Mouse (Mus musculus) urinary bladder, adult 18-20 months (tissue): ENCODE data around the gene Mrpl4.
"Not testable (repeated sequence)": the region's sequence is repeated elsewhere in the genome, so short reads cannot be mapped to it uniquely, and the experiment has no call there.

ENCODE experiments used
- DNase-seq, 2 experiments: peaks; one replicate each; pipeline ENCODE4 v3.0.0; 2022; ENCODE audit warnings: low spot score in 2 of 2, mixed read lengths in 2 of 2

Mrpl4 gene

DNA sequence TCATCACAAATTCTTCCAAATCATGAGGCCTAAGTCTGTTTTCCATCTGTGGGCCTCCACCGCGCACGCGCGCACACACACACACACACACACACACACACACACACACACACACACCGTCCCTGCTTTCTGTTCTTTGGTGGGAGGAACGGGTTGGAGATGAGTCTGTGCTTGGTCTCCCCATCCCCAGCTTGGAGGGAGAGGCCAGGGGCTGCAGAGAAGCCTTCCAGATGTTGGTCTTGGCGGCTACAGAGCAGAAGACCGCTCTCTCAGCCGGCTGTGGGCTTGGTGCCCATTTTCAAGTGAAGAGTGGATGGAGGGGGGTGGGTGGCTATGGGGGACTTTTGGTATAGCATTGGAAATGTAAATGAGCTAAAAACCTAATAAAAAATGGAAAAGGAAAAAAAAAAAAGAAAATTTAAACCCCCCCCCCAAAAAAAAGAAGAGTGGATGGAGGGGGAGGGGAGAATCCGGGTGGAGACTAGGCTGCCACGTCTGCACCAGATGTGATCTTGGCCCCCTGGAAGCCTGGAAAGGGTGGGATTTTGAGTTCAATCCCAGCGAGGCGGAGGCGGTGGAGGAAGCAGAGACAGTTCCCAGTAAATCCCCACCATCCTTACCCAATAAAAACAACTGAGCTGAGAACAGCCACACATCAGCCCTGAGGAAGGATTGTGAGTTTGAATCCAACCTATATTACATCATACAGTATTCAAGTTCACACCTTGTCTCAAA, 15.4 kb upstream of the Mrpl4 start:
- peak in 1 of 2 experiments; percentile 55 for DNase-seq

DNA sequence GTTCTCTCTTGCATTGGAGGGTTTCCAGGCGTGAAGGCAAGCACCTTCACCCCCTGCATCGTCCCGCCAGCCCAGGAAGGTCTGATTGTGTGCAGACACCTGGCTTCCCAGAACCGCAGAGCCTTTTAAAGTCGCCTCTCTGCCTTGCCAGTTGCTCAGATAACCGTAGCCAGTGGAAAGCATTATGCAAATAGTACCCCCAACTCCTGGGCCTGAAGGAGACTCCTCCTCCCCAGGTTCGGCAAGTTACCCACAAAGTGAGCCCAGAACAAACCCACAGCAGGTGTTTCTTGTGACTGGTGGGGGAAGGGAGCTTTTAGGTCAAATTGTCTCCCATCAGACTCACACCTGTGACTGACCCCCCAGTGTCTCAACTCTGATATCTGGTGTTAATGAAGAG, 14.6 kb upstream of the Mrpl4 start:
- DNase-seq = no peak

DNA sequence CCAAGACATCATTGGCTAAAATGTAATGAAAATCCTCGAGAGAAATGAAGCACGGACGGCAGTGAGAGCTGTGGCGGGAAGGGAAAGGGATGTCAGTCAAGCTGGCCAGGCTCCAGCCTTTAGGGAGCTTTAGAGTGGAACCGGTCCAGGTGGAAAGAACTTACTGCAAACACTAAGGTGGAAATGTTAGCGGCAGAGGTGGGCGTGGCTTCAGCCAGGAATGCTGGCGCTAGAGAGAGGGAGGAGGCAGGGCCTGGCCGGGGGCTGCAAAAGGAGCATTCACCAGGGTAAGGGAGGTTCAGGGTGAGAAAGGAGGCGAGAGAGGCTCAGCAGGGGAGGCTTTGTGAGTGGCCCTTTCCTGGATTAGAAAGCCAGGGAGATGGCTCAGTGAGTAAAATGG, 11.7 kb upstream of the Mrpl4 start:
- DNase-seq = no peak

DNA sequence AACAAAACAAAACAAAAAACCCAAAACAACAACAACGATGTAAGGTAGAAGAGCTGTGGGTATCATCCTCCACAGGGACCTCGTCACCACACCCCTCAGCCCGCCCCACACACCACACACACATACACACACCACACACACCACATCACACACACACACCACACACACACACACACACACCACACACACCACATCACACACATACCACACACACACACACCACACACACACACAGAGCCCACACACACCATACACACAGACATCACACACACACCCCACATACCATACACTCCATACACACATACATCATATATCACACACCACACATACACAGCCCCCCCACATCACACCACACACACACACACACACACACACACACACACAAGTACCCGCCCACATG, 11.0 kb upstream of the Mrpl4 start:
- DNase-seq = no peak

DNA sequence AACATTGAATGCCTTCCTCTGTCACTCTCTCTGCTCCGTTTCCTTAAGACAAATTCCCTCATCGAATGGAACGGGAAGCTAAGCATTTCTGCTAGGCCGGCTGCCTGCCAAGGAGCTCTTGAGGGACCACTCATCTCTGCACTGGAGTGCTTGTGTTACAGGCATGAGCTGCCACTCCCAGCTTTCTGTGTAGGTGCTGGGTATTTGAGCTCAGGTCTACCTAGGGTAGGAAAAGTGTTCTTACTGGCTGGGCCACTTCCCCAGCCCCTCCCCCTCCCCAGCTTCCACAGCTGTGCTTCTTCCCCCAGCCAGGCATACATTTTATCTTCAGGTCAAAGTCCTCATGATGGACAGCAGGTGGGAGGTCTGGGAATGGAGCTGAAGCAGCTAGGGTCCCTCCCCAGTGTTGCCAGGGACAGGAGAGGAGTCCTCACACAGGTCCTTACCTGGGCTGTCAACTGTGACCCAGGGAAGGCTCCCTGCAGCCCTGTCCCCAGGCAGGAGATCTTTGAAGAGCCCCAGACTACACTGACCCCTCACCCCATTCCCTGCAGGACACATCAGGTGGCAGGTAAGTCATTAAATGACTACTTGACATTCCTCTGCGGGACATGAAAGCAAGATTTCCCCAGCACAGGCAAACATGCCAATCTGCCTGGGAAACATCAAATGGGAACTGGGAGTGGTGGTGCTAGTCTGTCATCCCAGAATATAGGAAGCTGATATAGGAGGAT, 9.2 kb upstream of the Mrpl4 start:
- DNase-seq = no peak

DNA sequence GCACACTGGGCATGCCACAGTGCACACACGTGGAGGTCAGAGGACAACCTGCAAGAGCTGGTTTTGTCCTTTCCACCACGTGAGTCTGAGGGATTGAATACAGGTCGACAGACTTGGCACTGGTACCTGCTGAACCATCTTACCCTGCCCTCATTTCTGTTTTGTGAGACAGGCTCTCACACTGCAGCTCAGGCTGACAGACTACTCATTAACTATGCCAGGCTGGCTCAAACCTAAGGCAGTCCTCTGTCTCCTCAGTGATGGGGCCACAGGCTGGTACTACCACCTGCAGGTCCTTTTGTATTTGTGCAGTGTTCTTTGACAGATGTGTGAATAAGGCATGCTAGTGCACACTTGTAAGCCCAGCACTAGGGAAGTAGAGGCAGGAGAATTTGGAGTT, 7.5 kb upstream of the Mrpl4 start:
- DNase-seq = no peak

DNA sequence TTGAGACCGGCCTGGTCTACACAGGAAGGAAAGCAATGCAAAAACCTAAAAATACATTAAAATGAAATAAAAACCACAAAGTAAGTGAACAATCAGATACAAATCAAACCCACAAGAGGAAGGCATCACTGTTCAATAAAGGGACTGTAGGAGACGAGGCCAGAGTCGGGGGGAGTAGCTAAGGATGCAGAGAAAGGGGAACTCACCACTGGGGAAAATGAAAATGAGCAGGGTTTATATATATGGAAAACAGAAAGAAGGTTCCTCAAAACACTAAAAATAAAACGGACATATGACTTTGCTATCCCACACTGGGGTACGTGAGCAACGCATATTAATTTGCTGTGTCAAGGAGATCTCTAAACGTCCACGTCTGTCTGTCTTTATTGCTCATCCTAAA, 5.5 kb upstream of the Mrpl4 start:
- no peak for DNase-seq

DNA sequence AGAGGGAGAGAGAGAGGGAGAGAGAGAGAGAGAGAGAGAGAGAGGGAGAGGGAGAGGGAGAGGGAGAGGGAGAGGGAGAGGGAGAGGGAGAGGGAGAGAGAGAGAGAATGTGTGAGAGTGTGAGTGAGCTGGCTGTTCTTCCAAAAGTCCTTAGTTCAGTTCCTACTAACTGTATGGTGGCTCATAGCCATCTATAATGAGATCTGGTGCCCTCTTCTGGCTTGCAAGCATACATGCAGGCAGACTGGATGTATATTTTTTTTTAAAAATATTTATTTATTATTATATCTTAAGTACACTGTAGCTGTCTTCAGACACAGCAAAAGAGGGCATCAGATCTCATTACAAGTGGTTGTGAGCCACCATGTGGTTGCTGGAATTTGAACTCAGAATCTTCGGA, 4.2 kb upstream of the Mrpl4 start:
- DNase-seq = not testable (repeated sequence)

DNA sequence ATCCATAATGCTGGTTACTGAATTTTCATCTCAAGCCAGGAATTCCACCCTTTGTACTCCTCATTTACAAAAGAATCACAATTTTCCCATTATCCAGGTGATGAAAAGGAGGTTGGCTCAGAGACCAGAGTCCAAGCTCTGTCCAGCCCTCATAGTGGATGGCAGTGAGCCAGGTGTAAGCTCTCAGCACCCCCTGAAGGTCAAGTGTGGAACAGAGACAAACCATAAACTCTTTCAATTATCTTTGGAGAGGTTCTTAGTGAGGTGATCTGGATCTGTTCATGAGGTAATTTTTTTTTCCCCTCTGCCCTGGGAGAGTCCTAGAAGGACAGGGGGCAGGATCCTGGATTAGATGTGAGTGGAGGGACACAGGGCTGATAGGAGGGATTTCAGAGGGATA, 1.7 kb upstream of the Mrpl4 start:
- DNase-seq = no peak

DNA sequence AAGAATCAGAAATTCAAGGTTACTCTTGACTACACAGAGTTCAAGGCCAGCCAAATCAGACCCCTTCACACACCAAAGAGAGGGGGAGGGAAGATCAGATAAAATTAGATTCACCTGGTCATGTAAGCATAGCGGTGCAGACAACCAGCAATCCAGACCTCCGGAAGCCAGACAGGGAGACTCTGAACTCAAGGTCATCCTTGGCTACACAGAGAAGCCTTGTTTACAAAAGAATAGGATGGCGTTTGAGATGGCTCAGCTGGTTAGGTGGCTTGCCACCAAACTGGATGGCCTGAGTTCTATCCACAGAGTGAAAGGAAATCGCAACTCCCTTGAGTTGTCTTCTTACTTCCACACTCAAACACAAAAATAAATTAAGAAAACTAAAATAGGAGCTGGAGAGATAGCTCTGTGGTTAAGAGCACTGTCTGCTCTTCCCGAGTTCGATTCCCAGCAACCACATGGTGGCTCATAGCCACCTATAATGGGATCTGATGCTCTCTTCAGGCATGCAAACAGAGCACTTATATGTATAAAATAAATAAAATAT, 812 bp upstream of the Mrpl4 start:
- DNase-seq = no peak

DNA sequence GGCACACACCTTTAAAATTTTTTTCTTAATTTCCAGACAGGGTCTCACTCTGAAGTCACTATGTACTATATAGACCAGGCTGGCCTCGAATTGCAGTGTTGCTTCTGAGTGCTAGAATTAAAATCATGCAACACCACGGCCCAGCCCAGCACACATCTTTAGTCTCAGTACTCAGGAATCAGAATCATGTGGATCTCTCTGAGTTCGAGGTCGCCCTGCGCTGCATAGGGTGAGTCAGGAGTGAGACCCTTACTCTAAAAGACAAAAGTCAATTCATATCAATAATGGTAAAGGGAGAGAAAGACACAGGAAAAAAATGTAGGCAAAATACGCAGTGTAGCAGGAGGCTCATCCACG, 290 bp upstream of the Mrpl4 start:
- no peak for DNase-seq

DNA sequence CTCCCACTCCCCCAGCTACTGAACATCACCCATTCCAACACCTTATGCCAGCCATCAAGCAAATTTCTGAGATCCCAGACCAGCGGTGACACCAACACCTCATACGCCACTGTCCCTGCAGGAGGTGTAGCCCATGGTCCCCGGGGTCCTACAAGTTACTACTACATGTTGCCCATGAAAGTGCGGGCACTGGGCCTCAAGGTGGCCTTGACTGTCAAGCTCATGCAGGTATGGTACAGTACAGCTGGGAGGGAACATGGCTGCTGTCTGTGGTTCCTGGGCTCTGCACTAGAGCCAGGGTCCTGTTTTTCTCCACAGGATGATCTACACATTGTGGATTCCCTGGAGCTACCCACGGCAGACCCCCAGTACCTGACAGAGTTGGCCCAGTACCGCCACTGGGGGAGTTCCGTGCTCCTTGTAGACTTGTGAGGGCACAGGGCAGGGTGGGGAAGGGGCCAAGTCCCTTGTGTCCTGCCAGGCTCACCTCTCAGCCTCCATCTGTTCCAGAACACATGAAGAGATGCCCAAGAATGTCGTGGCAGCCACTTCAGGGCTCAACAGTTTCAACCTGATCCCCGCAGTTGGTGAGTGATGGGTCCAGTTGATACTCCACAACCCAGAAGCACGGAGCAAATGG, 4.9 kb downstream of the Mrpl4 start:
- DNase-seq = no peak

DNA sequence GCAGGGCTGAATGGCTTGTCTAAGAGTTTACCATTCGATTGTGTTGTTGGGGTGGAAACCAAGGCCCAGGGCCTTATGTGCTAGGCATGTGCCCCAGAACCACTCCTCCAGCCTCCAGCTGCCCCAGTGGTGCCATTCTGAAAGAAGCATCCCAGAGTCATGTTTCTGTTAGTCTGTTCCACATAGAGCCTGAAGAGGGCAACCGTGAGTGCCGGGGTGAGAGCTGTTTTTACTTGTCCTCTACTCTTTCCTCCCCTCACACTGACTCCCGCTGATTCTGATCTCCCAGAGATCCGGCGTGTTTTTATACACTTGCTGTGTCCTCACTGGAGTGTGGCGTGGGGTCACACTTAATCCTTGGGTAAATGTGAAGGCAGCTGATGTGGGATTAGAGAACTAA, 5.5 kb downstream of the Mrpl4 start:
- no peak for DNase-seq

DNA sequence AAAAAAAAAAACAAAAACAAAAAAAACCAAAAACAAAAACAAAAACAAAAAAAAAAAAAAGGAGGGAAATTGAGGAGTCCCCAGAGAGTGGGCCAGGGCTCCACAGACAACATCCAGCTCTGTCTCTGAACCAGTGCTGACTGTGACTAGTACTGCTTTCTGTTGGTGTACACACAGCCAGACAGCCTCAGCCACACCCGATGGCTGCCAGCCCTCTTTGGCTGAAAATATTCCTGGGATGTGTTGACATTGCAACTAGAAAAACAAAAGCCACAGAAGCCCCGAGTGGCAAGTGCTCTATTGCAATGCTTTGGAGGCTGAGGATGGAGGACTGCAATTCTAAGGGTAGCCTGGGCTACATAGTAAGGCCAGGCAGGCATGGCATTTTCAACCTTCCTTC, 7.8 kb downstream of the Mrpl4 start:
- DNase-seq = no peak

DNA sequence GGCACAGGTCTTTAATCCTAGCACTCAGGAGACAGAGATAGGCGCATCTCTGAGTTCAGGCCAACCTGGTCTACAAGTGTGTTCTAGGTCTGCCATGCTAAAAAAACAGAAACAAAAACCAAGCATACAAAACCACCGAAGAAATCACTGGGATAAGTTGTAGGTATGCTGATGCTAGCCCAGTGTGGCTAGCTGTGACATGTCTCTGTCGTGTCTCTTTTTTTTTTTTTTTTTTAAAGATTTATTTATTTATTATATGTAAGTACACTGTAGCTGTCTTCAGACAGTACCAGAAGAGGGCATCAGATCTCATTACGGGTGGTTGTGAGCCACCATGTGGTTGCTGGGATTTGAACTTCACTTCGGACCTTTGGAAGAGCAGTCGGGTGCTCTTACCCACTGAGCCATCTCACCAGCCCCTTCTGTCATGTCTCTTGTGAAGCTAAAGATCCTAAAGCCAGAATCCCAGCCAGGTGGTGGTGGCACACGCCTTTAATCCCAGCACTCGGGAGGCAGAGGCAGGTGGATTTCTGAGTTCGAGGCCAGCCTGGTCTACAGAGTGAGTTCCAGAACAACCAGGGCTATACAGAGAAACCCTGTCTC, 8.5 kb downstream of the Mrpl4 start:
- DNase-seq = not testable (repeated sequence)

DNA sequence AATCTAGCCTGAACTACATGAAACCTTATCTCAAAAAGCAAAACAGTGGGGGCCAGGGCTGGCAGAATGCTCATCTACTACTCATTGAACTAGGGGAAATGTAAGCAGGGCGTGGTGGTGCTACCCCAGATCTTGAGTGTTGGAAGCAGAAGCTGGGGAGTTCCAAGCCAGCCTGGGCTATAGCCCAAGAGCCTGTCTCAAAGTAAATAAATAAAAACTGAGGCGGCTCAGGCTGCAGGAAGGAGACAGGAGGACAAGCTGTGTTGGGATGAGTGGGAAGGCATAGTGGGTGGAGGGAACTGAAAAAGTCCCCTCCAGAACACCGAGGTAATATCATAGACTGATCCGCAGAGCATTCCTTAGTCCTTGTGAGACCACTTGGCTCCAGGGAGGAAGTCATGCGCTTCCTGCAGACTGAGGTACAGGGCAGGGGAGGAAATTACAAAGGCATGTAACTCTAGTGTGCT, 9.3 kb downstream of the Mrpl4 start:
- peak in 1 of 2 experiments; percentile 64 for DNase-seq

DNA sequence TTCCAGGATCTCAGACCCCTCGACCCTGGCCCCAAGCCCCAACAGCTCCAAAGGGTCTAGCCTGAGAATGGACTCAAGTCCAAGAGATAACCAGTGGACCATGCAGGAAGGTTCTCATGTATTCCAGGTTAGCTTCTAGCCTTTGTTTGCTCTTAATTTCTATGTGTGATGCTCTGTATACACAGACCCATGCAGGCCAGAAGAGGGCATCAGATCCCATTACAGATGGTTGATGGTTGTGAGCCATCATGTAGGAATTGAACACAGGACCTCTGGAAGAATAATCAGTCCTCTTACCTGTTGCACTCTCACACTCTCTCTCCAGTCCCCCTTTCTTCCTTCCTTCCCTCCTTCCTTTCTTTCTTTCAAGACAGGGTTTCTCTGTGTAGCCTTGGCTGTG, 9.8 kb downstream of the Mrpl4 start:
- no peak for DNase-seq

DNA sequence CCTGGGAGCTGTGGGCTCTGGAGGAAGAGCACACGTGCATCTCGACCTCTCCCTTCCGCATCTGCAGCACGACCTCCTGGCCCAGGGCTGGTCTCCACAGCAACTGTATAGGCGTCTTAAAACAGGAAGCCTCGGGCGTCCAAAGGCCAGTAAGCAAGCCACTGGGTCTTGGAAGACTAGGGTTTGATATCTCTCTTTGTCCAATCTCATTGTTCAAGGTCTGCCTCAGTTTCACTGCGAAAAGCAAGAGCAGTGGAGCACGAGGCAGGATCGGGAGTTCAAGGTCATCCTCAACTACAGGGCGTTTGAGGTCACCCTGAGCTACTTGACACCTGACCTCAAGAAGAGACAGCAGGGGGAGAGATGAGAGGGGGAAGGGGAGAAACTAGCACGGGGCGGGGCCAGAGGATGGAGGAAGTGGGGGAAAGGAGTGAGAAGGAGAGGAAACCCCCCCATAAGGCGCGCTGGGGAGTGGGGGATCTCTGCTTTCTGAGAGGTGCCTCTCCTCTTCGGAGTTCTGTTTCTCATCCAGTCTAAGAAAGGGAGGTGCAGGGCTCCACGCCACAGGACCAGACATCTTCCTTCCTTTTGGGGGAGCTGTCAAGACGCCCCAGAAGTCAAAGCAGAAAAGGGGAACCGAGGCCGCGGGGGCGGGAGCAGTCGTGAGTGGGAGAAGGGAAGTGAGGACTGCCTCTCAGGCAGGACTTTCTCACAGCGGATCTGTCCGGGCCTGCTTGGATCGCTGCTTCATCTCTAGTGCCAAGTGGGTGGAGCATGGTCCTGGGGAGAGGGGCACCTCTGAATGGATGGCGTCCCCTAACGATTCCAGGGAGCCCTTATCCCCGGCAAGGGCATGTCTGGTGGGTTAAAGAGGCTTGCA, 12.4 kb downstream of the Mrpl4 start:
- DNase-seq = peak; percentile 63 to 68

DNA sequence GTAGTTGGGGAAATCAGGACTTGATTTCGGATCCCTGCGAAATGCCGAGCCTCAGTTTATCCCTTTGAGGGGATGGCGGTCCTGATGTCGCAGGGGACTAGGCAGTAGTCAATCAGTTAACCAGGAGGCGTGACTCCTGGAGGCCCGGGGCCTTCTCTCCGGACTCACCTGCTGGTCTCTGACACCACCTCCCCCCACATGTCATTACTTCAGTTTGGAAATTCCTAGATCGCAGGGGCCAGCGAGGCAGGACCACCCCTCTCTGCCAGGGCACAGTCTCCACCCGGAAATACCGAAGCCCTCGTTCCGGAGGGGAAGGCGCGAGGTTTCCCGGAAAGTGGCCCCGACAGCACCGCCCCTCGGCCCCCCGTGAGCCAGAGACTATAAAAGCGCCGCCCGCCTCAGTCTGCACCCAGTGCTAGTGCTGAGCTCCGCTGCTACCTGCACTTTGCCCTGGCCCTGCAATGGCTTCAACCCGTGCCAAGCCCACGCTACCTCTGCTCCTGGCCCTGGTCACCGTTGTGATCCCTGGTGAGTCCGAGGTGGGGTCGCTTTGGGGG, 13.1 kb downstream of the Mrpl4 start, which contains the start of gene Icam1:
Gene Icam1 (plus strand): TSS at position 415 of the 560 bp plus-strand sequence.
- peak; percentile 60 for DNase-seq

DNA sequence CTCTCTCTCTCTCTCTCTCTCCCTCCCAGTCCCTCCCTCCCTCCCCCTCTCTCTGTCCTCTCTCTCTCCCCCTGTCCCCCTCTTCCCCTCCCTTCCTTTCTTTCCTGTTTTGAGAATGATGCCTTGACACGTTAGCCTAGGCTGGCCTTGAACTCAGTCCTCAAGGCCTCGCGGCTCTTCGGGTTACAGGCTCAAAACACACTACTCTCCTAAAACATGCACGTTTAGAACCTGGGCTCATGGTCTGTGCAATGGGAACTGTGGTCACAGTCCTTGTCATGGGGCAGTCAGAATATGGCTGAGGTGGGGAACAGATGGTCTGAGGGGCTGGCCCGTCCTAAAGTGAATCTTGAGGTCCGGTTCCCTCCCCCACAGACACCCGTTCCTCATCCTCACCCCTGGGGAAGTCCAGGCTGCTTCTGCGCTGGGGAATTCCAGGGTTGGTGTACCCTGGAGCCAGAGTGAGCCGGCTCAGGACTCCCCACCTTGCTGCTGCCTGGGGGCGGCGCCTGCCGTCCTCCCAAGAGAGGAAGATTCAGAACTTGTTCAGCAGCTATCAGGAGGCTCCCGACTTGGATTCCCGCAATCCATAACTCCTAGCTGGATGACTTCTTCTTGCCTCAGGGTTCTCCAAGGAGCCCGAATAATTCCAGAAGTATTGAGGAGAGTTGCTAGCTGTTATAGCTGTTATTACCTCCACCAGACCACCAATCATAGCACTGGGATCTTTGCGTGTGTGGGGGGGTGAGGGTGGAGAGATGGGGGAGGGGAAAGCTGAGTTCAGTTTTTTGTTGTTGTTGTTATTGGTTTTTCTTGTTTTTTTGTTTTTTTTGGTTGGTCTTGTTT, 14.0 kb downstream of the Mrpl4 start:
- no peak for DNase-seq
